Mouse (Mus musculus): ENCODE data around the gene Cdc42bpg. TPM values are rescaled to one million over a fixed set of nuclear protein-coding genes. Genes with fewer than 3 reads are reported as not detected.

Gene Cdc42bpg
- polyA plus RNA-seq, 1 experiment from 2014 or later = 1.3 TPM

DNA sequence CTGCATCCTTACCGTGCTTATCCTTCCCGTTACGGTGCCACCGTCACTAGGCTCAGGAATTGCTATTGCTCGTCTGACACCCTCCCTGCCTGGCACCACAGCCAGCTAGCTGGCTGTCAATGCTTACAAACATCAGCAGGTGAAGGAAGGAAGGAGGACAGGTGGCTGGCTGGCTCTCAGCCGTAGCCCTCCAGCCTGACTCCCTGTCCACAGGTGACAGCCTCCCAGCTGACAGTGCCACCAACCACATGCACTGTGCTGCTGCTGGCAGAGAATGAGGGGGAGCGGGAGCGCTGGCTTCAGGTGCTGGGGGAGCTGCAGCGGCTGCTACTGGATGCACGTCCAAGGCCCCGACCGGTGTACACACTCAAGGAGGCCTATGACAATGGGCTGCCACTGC is 11.9 kb downstream of the Cdc42bpg start:
- H3K4me1 ChIP-seq = 0 out of 2 replicates have a peak, but pooled peaks cover 10% of the 10 kb centered on the region
- H3K4me2 ChIP-seq = no peak overlapping the region
- H3K27ac ChIP-seq = no peak overlapping the region
- H3K4me3 ChIP-seq (replicated peaks) = no peak overlapping the region
- H3K36me3 ChIP-seq = peaks cover 26% of the 10 kb centered on the region
- no peaks in the 10 kb centered on the region for H3K9me3 ChIP-seq
- WGBS = 86% methylated on average over 12 of the region's 12 CpGs
- H3K27me3 ChIP-seq (replicated peaks) = no peaks in the 10 kb centered on the region
- no peak overlapping the region for H3K9ac ChIP-seq
- no peak for ATAC-seq (ENCODE audit: insufficient read depth, low FRiP score, low read depth)

DNA sequence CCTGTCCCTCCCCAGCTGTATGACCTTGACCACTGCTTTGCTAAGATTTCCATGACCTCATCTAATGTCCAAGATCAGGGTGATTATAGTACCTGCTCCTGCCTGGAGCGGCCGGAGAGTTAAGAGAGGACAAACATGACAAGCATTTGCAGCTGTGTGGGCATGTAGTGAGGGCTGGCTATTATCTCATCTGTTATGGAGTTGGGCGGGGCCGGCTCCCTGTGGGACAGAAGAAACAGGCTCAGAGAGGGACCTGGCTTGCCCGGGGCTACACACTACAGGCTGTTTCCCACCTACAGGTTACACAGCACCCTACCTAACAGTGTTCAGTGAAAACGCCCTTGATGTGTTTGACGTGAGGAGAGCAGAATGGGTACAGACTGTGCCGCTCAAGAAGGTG is 15.1 kb downstream of the Cdc42bpg start:
- 59% methylated on average over 8 of the region's 8 CpGs for WGBS
- Histone ChIP-seq H3K4me1 (0 out of 2 replicates have a peak, but pooled peaks cover 10% of the 10 kb centered on the region), H3K9me3 (no peaks in the 10 kb centered on the region), H3K36me3 (peaks cover 11% of the 10 kb centered on the region), H3K4me3 (replicated peaks) (no peak overlapping the region), H3K27ac (peak overlapping the region; percentile 33; the same call in 1 of the 2 replicates), H3K27me3 (replicated peaks) (no peaks in the 10 kb centered on the region), H3K9ac (no peak overlapping the region), H3K4me2 (no peak overlapping the region)
- no peak for ATAC-seq (ENCODE audit: insufficient read depth, low FRiP score, low read depth)

DNA sequence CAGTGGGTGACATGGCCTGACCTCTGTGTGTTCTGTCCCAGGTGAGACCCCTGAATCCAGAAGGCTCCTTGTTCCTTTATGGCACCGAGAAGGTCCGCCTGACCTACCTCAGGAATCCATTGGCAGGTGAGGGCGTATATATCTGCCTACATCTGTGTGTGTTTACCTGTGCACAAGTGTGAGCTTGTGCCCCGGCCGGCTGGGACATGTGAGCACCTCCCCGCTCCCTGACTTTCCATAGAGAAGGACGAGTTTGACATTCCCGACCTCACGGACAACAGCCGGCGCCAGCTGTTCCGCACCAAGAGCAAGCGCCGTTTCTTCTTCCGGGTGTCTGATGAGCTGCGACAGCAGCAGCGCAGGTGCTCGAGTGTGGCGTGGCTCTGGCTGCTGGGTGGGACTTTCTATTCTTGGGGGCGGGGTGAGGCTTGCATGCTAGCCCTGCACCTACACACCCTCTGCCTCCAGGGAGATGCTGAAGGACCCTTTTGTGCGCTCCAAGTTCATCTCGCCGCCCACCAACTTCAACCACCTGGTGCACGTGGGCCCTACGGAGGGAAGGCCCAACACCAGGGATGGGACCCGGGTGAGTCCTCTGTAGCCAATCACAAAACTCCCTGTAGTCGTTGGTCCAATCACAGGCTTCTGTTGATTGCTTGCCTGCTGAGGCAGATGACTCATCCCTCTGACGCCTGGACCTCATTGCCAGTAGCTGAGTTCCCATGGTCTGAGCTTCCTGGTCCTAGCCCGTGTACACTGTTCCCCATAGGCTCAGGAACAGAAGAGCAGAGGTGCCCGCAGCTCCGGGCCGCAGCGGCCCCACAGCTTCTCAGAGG is 15.7 kb downstream of the Cdc42bpg start:
- H3K27ac ChIP-seq = peak overlapping the region; percentile 40; the same call in 1 of the 2 replicates
- H3K4me1 ChIP-seq = 0 out of 2 replicates have a peak, but pooled peaks cover 10% of the 10 kb centered on the region
- ATAC-seq (ENCODE audit: insufficient read depth, low FRiP score, low read depth) = peak; percentile 57; the same call in 1 of the 2 replicates
- H3K9me3 ChIP-seq = no peaks in the 10 kb centered on the region
- no peaks in the 10 kb centered on the region for H3K27me3 ChIP-seq (replicated peaks)
- H3K4me3 ChIP-seq (replicated peaks) = no peak overlapping the region
- peak overlapping the region; percentile 4; the same call in 1 of the 2 replicates for H3K4me2 ChIP-seq
- peaks cover 9% of the 10 kb centered on the region for H3K36me3 ChIP-seq
- H3K9ac ChIP-seq = no peak overlapping the region
- 61% methylated on average over 33 of the region's 33 CpGs for WGBS

DNA sequence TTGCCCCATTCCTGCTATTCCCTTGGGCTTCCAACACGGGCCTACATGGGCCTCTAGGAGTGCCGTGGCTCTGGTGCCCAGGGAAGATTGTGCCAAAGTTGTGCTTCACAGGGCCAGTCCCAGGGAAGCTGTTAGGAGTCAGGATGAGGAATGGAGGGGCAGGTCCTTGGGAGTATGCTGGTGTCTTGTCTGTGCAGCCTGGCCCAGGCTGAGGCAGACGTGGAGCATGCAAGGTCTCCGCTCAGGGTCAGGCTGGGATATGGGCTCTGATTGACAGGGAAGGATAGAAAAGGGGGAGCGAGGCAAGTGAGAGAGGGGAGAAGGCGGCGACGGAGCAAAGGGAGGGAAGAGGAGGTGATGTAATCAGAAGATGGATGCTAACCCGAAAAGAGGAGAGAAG is 18.5 kb downstream of the Cdc42bpg start:
- 0 out of 2 replicates have a peak, but pooled peaks cover 10% of the 10 kb centered on the region for H3K4me1 ChIP-seq
- H3K27ac ChIP-seq = no peak overlapping the region
- H3K4me3 ChIP-seq (replicated peaks) = no peak overlapping the region
- H3K36me3 ChIP-seq = 0 out of 2 replicates have a peak, but pooled peaks cover 6% of the 10 kb centered on the region
- 76% methylated on average over 9 of the region's 9 CpGs for WGBS
- H3K9me3 ChIP-seq = no peaks in the 10 kb centered on the region
- ATAC-seq (ENCODE audit: insufficient read depth, low FRiP score, low read depth) = no peak
- no peak overlapping the region for H3K4me2 ChIP-seq
- no peaks in the 10 kb centered on the region for H3K27me3 ChIP-seq (replicated peaks)
- H3K9ac ChIP-seq = no peak overlapping the region

DNA sequence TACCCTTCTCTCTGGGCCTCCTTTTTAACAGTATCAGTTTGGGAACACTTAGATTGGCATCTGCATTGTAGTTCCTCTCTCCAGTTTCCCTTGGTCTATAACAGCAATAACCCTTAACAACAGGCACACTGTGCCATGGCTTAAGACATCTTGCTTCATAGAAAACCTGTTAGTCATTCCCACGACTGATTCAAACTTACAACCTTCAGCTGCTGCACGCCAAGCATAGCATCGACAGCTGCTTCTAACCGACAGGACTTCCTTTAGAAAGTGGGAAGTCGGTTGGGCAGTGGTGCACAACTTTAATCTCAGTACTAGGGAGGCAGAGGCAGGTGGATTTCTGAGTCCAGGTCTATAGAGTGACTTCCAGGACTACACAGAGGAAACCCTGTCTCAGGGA is 24.9 kb downstream of the Cdc42bpg start:
- Histone ChIP-seq H3K4me2 (peak overlapping the region; percentile 48; the same call in 1 of the 2 replicates), H3K9me3 (no peaks in the 10 kb centered on the region), H3K9ac (no peak overlapping the region), H3K27me3 (replicated peaks) (no peaks in the 10 kb centered on the region), H3K36me3 (no peaks in the 10 kb centered on the region), H3K4me1 (peaks cover 16% of the 10 kb centered on the region), H3K27ac (no peak overlapping the region; the same call in 1 of the 2 replicates), H3K4me3 (replicated peaks) (no peak overlapping the region)
- ATAC-seq (ENCODE audit: insufficient read depth, low FRiP score, low read depth) = no peak
- 40% methylated on average over 5 of the region's 5 CpGs for WGBS

DNA sequence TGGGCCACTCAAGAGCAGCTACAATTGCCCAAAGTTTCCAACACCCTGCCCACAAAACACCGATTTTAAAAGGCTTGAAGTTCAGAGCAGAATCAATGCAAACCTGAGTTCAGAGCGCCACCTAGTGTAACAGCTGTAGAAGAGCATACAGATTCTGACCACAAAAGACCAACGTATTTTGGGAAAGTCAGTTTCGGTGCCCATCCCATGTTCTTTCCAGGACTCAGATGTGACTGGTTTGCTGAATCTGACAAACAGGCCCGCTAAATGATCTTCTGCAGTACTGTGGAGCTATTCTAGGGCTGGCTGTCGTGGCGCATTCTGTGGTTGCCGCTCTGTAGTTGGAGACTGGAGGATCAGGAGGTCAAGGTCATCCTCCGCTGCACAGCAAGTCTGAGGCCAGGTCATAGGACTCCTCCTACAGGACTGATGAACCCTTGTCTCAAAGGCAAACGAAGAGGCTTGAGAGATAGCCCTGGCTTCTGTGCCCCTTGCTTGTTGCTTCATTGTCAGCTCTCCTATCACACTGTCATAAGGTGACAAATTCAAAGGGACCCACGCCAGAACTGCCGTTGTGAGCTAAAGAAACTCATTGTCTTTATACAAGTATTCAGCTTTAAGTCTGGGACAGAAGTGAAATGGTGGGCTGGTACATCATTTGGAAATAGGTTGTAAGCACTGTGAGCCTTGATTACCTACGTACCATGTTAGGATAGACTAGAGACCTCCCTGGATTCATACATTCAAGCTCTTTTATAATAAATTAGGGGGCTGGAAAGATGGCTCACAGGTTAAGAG is 25.7 kb downstream of the Cdc42bpg start:
- H3K4me3 ChIP-seq (replicated peaks) = no peak overlapping the region
- peaks cover 23% of the 10 kb centered on the region for H3K4me1 ChIP-seq
- no peak overlapping the region for H3K27ac ChIP-seq
- 19% methylated on average over 13 of the region's 13 CpGs for WGBS
- no peaks in the 10 kb centered on the region for H3K9me3 ChIP-seq
- no peak for ATAC-seq (ENCODE audit: insufficient read depth, low FRiP score, low read depth)
- peak overlapping the region; percentile 48 for H3K4me2 ChIP-seq
- no peaks in the 10 kb centered on the region; the same call in 1 of the 2 replicates for H3K36me3 ChIP-seq
- H3K9ac ChIP-seq = no peak overlapping the region
- no peaks in the 10 kb centered on the region for H3K27me3 ChIP-seq (replicated peaks)

DNA sequence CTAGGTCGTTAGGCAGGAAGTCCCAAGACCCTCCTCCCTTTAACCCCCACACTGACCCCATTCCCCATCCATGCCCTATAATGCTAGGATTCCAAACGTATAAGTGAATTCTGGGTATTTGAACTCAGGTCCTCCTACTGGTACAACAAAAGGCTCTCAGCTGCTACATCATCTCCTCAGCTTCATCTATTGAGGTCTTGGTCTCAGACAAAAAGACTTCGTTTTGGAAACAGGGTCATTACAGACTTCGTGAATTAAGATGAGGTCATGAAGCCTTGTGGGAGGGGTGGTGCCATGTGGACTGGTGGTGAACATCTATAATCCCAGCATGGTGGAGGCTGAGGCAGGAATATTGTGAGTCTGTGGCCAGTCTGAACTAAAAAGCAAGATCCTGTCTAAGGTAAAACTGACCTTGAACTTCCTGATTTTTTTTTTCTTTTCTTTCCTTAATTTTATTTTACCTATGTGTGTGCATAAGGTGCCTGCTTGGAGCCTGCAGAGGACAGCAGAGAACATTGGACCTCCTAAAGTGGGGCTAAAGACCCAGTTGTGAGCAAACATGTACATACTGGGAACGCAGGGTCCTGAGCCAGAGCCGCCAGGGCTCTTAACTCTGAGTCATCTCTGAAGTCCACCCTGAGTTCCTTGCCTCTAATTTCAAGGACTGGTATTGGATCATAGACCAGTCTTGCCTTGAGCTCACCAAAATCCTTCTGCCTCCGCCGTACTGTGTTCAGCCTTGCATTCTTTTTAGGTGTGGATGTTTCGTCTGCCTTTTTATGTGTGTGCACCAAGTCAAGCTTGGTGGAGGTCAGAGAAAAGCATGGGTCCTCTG is 27.7 kb downstream of the Cdc42bpg start:
- H3K27me3 ChIP-seq (replicated peaks) = no peaks in the 10 kb centered on the region
- peak overlapping the region; percentile 9; the same call in 1 of the 2 replicates for H3K9ac ChIP-seq
- WGBS = 57% methylated on average over 9 of the region's 9 CpGs
- peak overlapping the region; percentile 92 for H3K27ac ChIP-seq
- peak overlapping the region; percentile 85 for H3K4me3 ChIP-seq (replicated peaks)
- peaks cover 27% of the 10 kb centered on the region for H3K4me1 ChIP-seq
- H3K36me3 ChIP-seq = peaks cover 16% of the 10 kb centered on the region
- no peaks in the 10 kb centered on the region for H3K9me3 ChIP-seq
- ATAC-seq (ENCODE audit: insufficient read depth, low FRiP score, low read depth) = no peak
- H3K4me2 ChIP-seq = peak overlapping the region; percentile 85

DNA sequence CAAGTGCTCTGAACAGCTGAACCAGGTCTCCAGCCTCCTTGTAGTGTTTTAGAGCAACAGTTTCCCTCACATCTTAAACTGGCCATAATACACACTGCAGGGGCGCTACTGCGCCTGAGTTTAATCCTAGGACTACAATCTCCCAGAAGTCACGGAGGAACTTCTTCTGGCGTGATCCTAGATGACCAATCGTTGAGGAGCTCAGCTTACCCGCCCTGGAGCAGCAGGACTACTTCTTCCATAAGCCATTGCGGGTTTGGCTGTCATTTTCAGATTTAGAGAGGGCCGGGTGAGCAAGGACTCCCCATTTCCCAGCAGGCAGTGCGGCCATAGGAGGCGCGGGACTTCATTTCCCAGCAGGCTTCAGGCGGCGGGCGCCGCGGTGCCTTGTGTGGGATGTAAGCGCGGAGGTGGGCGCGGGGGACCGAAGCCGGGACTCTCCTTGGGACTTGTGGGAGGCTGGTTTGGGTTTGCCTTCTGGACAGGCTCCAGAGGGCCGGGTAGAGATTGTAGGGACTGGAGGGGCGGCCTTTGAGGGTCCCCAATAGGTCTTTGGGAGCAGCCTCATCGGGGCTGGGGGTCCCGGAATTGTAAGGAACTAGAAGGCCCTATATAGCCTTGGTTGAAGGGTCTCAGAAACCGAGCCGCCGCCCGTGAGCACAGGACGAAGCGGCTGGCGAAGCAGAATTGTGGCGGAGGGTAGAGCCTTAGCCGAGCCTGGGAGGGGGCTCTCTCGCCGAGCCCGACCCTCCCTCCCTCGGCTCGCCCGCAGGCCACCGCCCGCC is 28.6 kb downstream of the Cdc42bpg start, which contains the start of gene Men1:
Gene Men1, plus strand, starts transcription at position 307 of the 785 bp plus-strand sequence.
- peak within 1 kb of the TSS; percentile 64 for H3K9ac ChIP-seq
- peaks cover 33% of the 10 kb centered on the region for H3K4me1 ChIP-seq
- H3K4me2 ChIP-seq = peak within 1 kb of the TSS; percentile 85
- no peaks in the 10 kb centered on the region for H3K27me3 ChIP-seq (replicated peaks)
- WGBS = under 1% methylated on average over 43 of the region's 43 CpGs
- ATAC-seq (ENCODE audit: insufficient read depth, low FRiP score, low read depth) = peak; percentile 92
- H3K27ac ChIP-seq = peak within 1 kb of the TSS; percentile 92
- peaks cover 25% of the 10 kb centered on the region for H3K36me3 ChIP-seq
- peak within 1 kb of the TSS; percentile 85 for H3K4me3 ChIP-seq (replicated peaks)
- no peaks in the 10 kb centered on the region for H3K9me3 ChIP-seq

DNA sequence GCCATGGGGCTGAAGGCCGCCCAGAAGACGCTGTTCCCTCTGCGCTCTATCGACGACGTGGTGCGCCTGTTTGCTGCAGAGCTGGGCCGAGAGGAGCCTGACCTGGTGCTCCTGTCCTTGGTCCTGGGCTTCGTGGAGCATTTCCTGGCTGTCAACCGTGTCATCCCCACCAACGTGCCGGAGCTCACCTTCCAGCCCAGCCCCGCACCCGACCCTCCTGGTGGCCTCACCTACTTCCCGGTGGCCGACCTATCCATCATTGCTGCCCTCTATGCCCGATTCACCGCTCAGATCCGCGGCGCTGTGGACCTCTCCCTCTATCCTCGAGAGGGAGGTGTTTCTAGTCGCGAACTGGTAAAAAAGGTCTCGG is 29.2 kb downstream of the Cdc42bpg start:
- Histone ChIP-seq H3K9me3 (no peaks in the 10 kb centered on the region), H3K4me3 (replicated peaks) (peak overlapping the region; percentile 85), H3K4me2 (peak overlapping the region; percentile 85), H3K27me3 (replicated peaks) (no peaks in the 10 kb centered on the region), H3K9ac (peak overlapping the region; percentile 64), H3K4me1 (peaks cover 39% of the 10 kb centered on the region), H3K36me3 (peaks cover 27% of the 10 kb centered on the region), H3K27ac (peak overlapping the region; percentile 74)
- no peak for ATAC-seq (ENCODE audit: insufficient read depth, low FRiP score, low read depth)
- WGBS = under 1% methylated on average over 25 of the region's 25 CpGs

DNA sequence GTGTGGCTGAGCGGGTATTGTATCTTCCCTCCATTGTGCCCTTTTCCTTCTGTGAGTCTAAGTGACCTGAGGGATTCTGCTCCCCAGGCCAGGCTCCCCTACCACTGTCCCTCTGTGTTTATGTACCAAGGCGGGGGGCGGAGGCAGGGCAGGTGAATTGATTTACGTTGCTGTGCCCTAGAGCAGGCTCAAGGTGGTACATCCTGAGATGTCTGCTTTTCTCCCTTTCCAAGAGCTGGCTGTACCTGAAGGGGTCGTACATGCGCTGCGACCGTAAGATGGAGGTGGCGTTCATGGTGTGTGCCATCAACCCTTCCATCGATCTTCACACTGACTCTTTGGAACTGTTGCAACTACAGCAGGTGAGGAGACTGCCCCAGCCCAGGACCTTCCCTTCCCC is 30.7 kb downstream of the Cdc42bpg start:
- H3K4me3 ChIP-seq (replicated peaks) = peak overlapping the region; percentile 85
- H3K4me1 ChIP-seq = peaks cover 51% of the 10 kb centered on the region
- peak overlapping the region; percentile 85 for H3K4me2 ChIP-seq
- H3K9me3 ChIP-seq = no peaks in the 10 kb centered on the region
- H3K36me3 ChIP-seq = peaks cover 27% of the 10 kb centered on the region
- H3K9ac ChIP-seq = no peak overlapping the region
- H3K27me3 ChIP-seq (replicated peaks) = no peaks in the 10 kb centered on the region
- H3K27ac ChIP-seq = no peak overlapping the region
- WGBS = 89% methylated on average over 10 of the region's 10 CpGs
- no peak for ATAC-seq (ENCODE audit: insufficient read depth, low FRiP score, low read depth)
